Mouse (Mus musculus) liver, embryonic 12.5 days (tissue): ENCODE data around the gene B430305J03Rik. TPM values are rescaled to one million over a fixed set of nuclear protein-coding genes. Genes with fewer than 3 reads are reported as not detected.

Experiments used
- ATAC-seq: fragments of 200-750 bp; cut with Nextera tagmentation; 2 replicates; pipeline ENCODE4 v1.8.0; 2017; ENCODE audit warnings: moderate number of reproducible peaks, mild to moderate bottlenecking, moderate library complexity
- H3K27ac ChIP-seq: fragments of 300-500 bp; sonication (generic); 2 replicates; pipeline ENCODE4 v1.5.1; 2016; ENCODE audit warnings: mild to moderate bottlenecking
- H3K27me3 ChIP-seq: fragments of 300-500 bp; sonication (generic); replicated peaks from 2 replicates; pipeline ENCODE4 v1.6.1; 2016; ENCODE audit warnings: mild to moderate bottlenecking, moderate library complexity
- H3K36me3 ChIP-seq: fragments of 300-500 bp; sonication (generic); 2 replicates; pipeline ENCODE4 v1.6.1; 2016; ENCODE audit warnings: mild to moderate bottlenecking, moderate library complexity
- H3K4me1 ChIP-seq: fragments of 300-500 bp; sonication (generic); 2 replicates; pipeline ENCODE4 v1.6.1; 2016
- H3K4me2 ChIP-seq: fragments of 300-500 bp; sonication (generic); 2 replicates; pipeline ENCODE4 v1.6.1; 2016; ENCODE audit warnings: mild to moderate bottlenecking, moderate library complexity
- H3K4me3 ChIP-seq: fragments of 300-500 bp; sonication (generic); 2 replicates; pipeline ENCODE4 v1.5.1; 2016; ENCODE audit warnings: mild to moderate bottlenecking, moderate library complexity
- H3K9ac ChIP-seq: fragments of 300-500 bp; sonication (generic); 2 replicates; pipeline ENCODE4 v1.6.1; 2016; ENCODE audit warnings: mild to moderate bottlenecking, moderate library complexity
- H3K9me3 ChIP-seq: fragments of 300-500 bp; sonication (generic); replicated peaks from 2 replicates; pipeline ENCODE4 v1.6.1; 2016; ENCODE audit warnings: mild to moderate bottlenecking, moderate library complexity
- WGBS: fragments of 180-500 bp; shearing (Covaris S2); methylation state at CpG from one replicate; pipeline ENCODE4 v1.1.7; 2016; ENCODE audit not compliant: insufficient replicate concordance; 5-methylcytosine and 5-hydroxymethylcytosine counted together
- polyA plus RNA-seq: library from polyadenylated mRNA; unstranded; fragments of >200 nt; fragmentation: Nextera tagmentation; extraction: Ambion mirVana; gene quantifications from 2 replicates; pipeline ENCODE4 v1.2.1, GENCODE M21; 2016

Gene B430305J03Rik
- polyA plus RNA-seq: not detected in 2 replicates

GRCm38 (mm10) chr3:61365779-61366373 lies at the start of gene B430305J03Rik:
B430305J03Rik (minus strand) TSS chr3:61365951.
- WGBS: 4% methylated on average over 10 of the region's 10 CpGs
- no peak for ATAC-seq
- peak within 1 kb of the TSS; percentile 98 for H3K4me2 ChIP-seq

GRCm38 (mm10) chr3:61409683-61410082 lies 43.9 kb upstream of the B430305J03Rik start:
- H3K27ac ChIP-seq: no peak overlapping the region
- ATAC-seq: peak; percentile 82
- H3K4me2 ChIP-seq: no peak overlapping the region
- no peaks in the 10 kb centered on the region for H3K27me3 ChIP-seq
- H3K9me3 ChIP-seq: no peaks in the 10 kb centered on the region
- no peaks in the 10 kb centered on the region for H3K36me3 ChIP-seq
- no peak overlapping the region for H3K4me3 ChIP-seq
- H3K4me1 ChIP-seq: peaks cover 10% of the 10 kb centered on the region; the same call in 1 of the 2 replicates
- H3K9ac ChIP-seq: no peak overlapping the region
- 9% methylated on average over 6 of the region's 6 CpGs for WGBS

More at GRCm38 (mm10) chr3:61365779-61366373, at the start of gene B430305J03Rik:
- peaks cover 3% of the 10 kb centered on the region; the same call in 1 of the 2 replicates for H3K36me3 ChIP-seq
- H3K27ac ChIP-seq: peak within 1 kb of the TSS; percentile 71
- no peaks in the 10 kb centered on the region for H3K27me3 ChIP-seq
- H3K9me3 ChIP-seq: no peaks in the 10 kb centered on the region
- peak within 1 kb of the TSS; percentile 83 for H3K4me3 ChIP-seq
- H3K9ac ChIP-seq: peak within 1 kb of the TSS; percentile 82
- peaks cover 60% of the 10 kb centered on the region for H3K4me1 ChIP-seq

GRCm38 (mm10) chr3:61406921-61407320 lies 41.2 kb upstream of the B430305J03Rik start:
- ATAC-seq: no peak

GRCm38 (mm10) chr3:61400823-61401387 lies 35.2 kb upstream of the B430305J03Rik start:
- Histone ChIP-seq H3K4me1 (peaks cover 9% of the 10 kb centered on the region; the same call in 1 of the 2 replicates), H3K4me3 (no peak overlapping the region), H3K9ac (no peak overlapping the region), H3K9me3 (no peaks in the 10 kb centered on the region), H3K4me2 (no peak overlapping the region), H3K27ac (no peak overlapping the region), H3K27me3 (no peaks in the 10 kb centered on the region), H3K36me3 (no peaks in the 10 kb centered on the region)
- ATAC-seq: no peak
- 47% methylated on average over 1 of the region's 1 CpGs for WGBS

More at GRCm38 (mm10) chr3:61406921-61407320, 41.2 kb upstream of the B430305J03Rik start:
- no peak overlapping the region for H3K4me3 ChIP-seq
- no peaks in the 10 kb centered on the region for H3K9me3 ChIP-seq
- 32% methylated on average over 4 of the region's 4 CpGs for WGBS
- H3K36me3 ChIP-seq: no peaks in the 10 kb centered on the region
- H3K4me2 ChIP-seq: no peak overlapping the region
- peaks cover 10% of the 10 kb centered on the region; the same call in 1 of the 2 replicates for H3K4me1 ChIP-seq
- no peak overlapping the region for H3K9ac ChIP-seq
- no peaks in the 10 kb centered on the region for H3K27me3 ChIP-seq
- H3K27ac ChIP-seq: no peak overlapping the region

GRCm38 (mm10) chr3:61396728-61397127 lies 31.0 kb upstream of the B430305J03Rik start:
- Histone ChIP-seq H3K27me3 (no peaks in the 10 kb centered on the region), H3K9ac (no peak overlapping the region), H3K9me3 (no peaks in the 10 kb centered on the region), H3K4me2 (no peak overlapping the region), H3K36me3 (no peaks in the 10 kb centered on the region), H3K4me3 (no peak overlapping the region), H3K4me1 (peaks cover 25% of the 10 kb centered on the region), H3K27ac (no peak overlapping the region)
- ATAC-seq: no peak
- WGBS: 69% methylated on average over 2 of the region's 2 CpGs

- WGBS: 70% methylated on average over 3 of the region's 3 CpGs
- H3K9me3 ChIP-seq: no peaks in the 10 kb centered on the region
- no peaks in the 10 kb centered on the region for H3K36me3 ChIP-seq
- H3K9ac ChIP-seq: no peak overlapping the region
- no peak overlapping the region for H3K27ac ChIP-seq
- no peak overlapping the region for H3K4me3 ChIP-seq
- peaks cover 25% of the 10 kb centered on the region for H3K4me1 ChIP-seq
- H3K4me2 ChIP-seq: no peak overlapping the region
- H3K27me3 ChIP-seq: no peaks in the 10 kb centered on the region
- no peak for ATAC-seq
Observed at GRCm38 (mm10) chr3:61395382-61395781, 29.6 kb upstream of the B430305J03Rik start.

- Histone ChIP-seq H3K36me3 (no peaks in the 10 kb centered on the region), H3K27ac (no peak overlapping the region), H3K4me2 (no peak overlapping the region), H3K27me3 (no peaks in the 10 kb centered on the region), H3K4me1 (peaks cover 25% of the 10 kb centered on the region), H3K4me3 (no peak overlapping the region), H3K9me3 (no peaks in the 10 kb centered on the region), H3K9ac (no peak overlapping the region)
- WGBS: 51% methylated on average over 3 of the region's 3 CpGs
- ATAC-seq: no peak
Observed at GRCm38 (mm10) chr3:61393520-61393919, 27.8 kb upstream of the B430305J03Rik start.

GRCm38 (mm10) chr3:61392881-61393280 lies 27.1 kb upstream of the B430305J03Rik start:
- Histone ChIP-seq H3K27ac (peak overlapping the region; percentile 66; the same call in 1 of the 2 replicates), H3K4me2 (no peak overlapping the region), H3K4me1 (peaks cover 25% of the 10 kb centered on the region), H3K9me3 (no peaks in the 10 kb centered on the region), H3K9ac (no peak overlapping the region), H3K27me3 (no peaks in the 10 kb centered on the region), H3K36me3 (no peaks in the 10 kb centered on the region), H3K4me3 (no peak overlapping the region)
- 19% methylated on average over 1 of the region's 1 CpGs for whole genome bisulfite sequencing
- ATAC-seq: peak; percentile 99

GRCm38 (mm10) chr3:61391564-61391963 lies 25.8 kb upstream of the B430305J03Rik start:
- Histone ChIP-seq H3K4me3 (no peak overlapping the region), H3K27me3 (no peaks in the 10 kb centered on the region), H3K9ac (no peak overlapping the region), H3K9me3 (no peaks in the 10 kb centered on the region), H3K4me1 (peaks cover 19% of the 10 kb centered on the region), H3K36me3 (no peaks in the 10 kb centered on the region), H3K4me2 (no peak overlapping the region), H3K27ac (no peak overlapping the region)
- 62% methylated on average over 4 of the region's 4 CpGs for WGBS
- ATAC-seq: no peak

GRCm38 (mm10) chr3:61386368-61386767 lies 20.6 kb upstream of the B430305J03Rik start:
- Histone ChIP-seq H3K27me3 (no peaks in the 10 kb centered on the region), H3K4me2 (no peak overlapping the region), H3K36me3 (no peaks in the 10 kb centered on the region), H3K4me3 (no peak overlapping the region), H3K9ac (no peak overlapping the region), H3K4me1 (no peaks in the 10 kb centered on the region), H3K27ac (no peak overlapping the region), H3K9me3 (no peaks in the 10 kb centered on the region)
- no peak for ATAC-seq
- WGBS: 55% methylated on average over 4 of the region's 4 CpGs

GRCm38 (mm10) chr3:61376001-61376400 lies 10.2 kb upstream of the B430305J03Rik start:
- no peaks in the 10 kb centered on the region for H3K27me3 ChIP-seq
- H3K27ac ChIP-seq: no peak overlapping the region
- H3K4me3 ChIP-seq: no peak overlapping the region
- H3K4me2 ChIP-seq: no peak overlapping the region
- WGBS: 78% methylated on average over 8 of the region's 8 CpGs
- ATAC-seq: no peak
- no peaks in the 10 kb centered on the region for H3K36me3 ChIP-seq
- no peaks in the 10 kb centered on the region for H3K9me3 ChIP-seq
- no peaks in the 10 kb centered on the region for H3K4me1 ChIP-seq
- no peak overlapping the region for H3K9ac ChIP-seq

GRCm38 (mm10) chr3:61368446-61368845 lies 2.7 kb upstream of the B430305J03Rik start:
- Histone ChIP-seq H3K9ac (no peak overlapping the region), H3K27me3 (no peaks in the 10 kb centered on the region), H3K4me3 (no peak overlapping the region), H3K36me3 (peaks cover 3% of the 10 kb centered on the region; the same call in 1 of the 2 replicates), H3K9me3 (no peaks in the 10 kb centered on the region), H3K27ac (no peak overlapping the region), H3K4me2 (no peak overlapping the region), H3K4me1 (peaks cover 45% of the 10 kb centered on the region)
- no peak for ATAC-seq
- 84% methylated on average over 1 of the region's 1 CpGs for WGBS
